Mouse (Mus musculus) gastrocnemius, adult 2 months (tissue): ENCODE results near the gene Gm20532. TPM values are rescaled to one million over a fixed set of nuclear protein-coding genes. Genes with fewer than 3 reads are reported as not detected.

ENCODE experiments used
- DNase-seq: peaks from one replicate; pipeline ENCODE4 v3.0.0; 2022
- H3K27ac ChIP-seq: fragments of 200-600 bp; 2 replicates; pipeline ENCODE4 v1.8.1; 2022; ENCODE audit warnings: mild to moderate bottlenecking
- H3K4me3 ChIP-seq: fragments of 200-600 bp; 2 replicates; pipeline ENCODE4 v1.8.1; 2022; ENCODE audit warnings: mild to moderate bottlenecking, moderate library complexity
- CTCF ChIP-seq: fragments of 200-600 bp; IDR thresholded peaks from 2 replicates; pipeline ENCODE4 v1.8.1; 2022; ENCODE audit warnings: antibody characterized with exemption, mild to moderate bottlenecking, moderate library complexity
- intact Hi-C: fragments of 180-260 bp; cut with DNase I; formaldehyde crosslinking; loops from one replicate; pipeline ENCODE4 v1.15.1; 2025
- total RNA-seq, 2 experiments: library from RNA; stranded (reverse); gene quantifications; 2 replicates each; pipeline ENCODE4 v1.2.3; 2021

Gm20532 gene
- total RNA-seq, 2 experiments from 2014 or later = not detected

GRCm38 (mm10) chr2:26593211-26594021 lies 7.0 kb downstream of the Gm20532 start:
- TF ChIP-seq CTCF = no peak
- no peak for DNase-seq
- intact Hi-C loops = loop anchor here (2.0 kb wide), 1 partner anchor 47 kb away; no protein-coding TSS in a partner anchor
- Histone ChIP-seq H3K4me3 (peak overlapping the region; percentile 86), H3K27ac (no peak overlapping the region)

- intact Hi-C loops = loop anchor here (2.0 kb wide), 1 partner anchor 47 kb away; no protein-coding TSS in a partner anchor
- H3K27ac ChIP-seq = no peak overlapping the region
Measured at GRCm38 (mm10) chr2:26594022-26594346, 7.5 kb downstream of the Gm20532 start.

DNA sequence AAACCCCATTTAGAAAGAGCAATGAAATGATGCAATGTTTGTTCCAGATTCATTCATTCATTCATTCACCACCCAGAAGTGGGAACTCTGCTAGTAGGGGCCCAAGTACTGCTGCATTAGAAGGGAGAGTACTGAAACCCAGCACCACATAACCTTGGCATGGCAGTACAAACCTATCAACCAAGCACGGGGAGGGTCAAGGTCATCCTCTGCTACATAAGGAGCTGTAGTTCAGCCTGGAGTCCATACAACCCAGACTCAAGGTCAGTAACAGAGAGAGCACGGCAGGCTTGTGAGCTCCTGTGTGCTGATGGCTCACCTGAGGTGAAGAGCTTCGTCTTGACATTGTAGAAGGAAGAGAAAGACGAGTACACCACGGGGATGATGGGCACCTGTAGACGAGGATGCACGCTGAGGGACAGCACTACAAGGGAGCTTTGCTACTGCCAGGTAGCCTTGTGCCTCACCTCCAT lies 8.1 kb downstream of the Gm20532 start:
- intact Hi-C loops = loop anchor here (2.0 kb wide), 1 partner anchor 46 kb away; no protein-coding TSS in a partner anchor
- TF ChIP-seq CTCF = no peak
- Histone ChIP-seq H3K27ac (no peak overlapping the region), H3K4me3 (no peak overlapping the region)
- no peak for DNase-seq

More at GRCm38 (mm10) chr2:26594022-26594346, 7.5 kb downstream of the Gm20532 start:
- peak; percentile 70 for TF ChIP-seq CTCF
- peak overlapping the region; percentile 17; the same call in 1 of the 2 replicates for H3K4me3 ChIP-seq
- DNase-seq = peak; percentile 64

GRCm38 (mm10) chr2:26594934-26595724 lies 8.7 kb downstream of the Gm20532 start:
- no peak for TF ChIP-seq CTCF
- no peak overlapping the region for H3K4me3 ChIP-seq
- DNase-seq = no peak
- H3K27ac ChIP-seq = no peak overlapping the region
- intact Hi-C loops = loop anchor here (2.0 kb wide), 1 partner anchor 46 kb away; no protein-coding TSS in a partner anchor

GRCm38 (mm10) chr2:26595725-26596435 lies 9.4 kb downstream of the Gm20532 start:
- no peak overlapping the region for H3K4me3 ChIP-seq
- H3K27ac ChIP-seq = no peak overlapping the region
- intact Hi-C loops = loop anchor here (2.0 kb wide), 1 partner anchor 45 kb away; no protein-coding TSS in a partner anchor
- no peak for DNase-seq
- no peak for TF ChIP-seq CTCF

GRCm38 (mm10) chr2:26596898-26597297 lies 10.5 kb downstream of the Gm20532 start:
- TF ChIP-seq CTCF = no peak
- intact Hi-C loops = no loop called here
- no peak overlapping the region for H3K4me3 ChIP-seq

DNA sequence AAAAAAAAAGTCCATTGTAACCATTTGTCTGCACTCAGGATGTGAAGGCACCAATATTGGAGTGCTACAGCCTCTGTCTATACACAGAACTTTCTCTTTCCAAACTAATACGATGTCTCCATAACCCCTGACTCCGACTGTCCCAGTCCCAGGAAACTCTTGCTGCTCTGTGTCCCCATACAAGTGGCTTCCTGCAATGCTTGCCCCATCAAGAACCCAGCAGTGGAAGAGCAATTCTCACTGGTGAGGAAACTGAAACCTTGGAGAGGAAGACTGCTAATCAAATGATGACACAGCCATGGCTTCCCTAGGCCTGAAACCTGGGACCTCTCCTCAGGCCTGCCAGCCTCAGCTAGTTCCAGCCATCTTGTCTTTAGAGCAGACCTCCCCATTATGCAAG lies 11.4 kb downstream of the Gm20532 start:
- intact Hi-C loops = no loop called here
- Histone ChIP-seq H3K4me3 (no peak overlapping the region), H3K27ac (no peak overlapping the region)
- no peak for TF ChIP-seq CTCF
- no peak for DNase-seq

More at GRCm38 (mm10) chr2:26596898-26597297, 10.5 kb downstream of the Gm20532 start:
- no peak for DNase-seq
- no peak overlapping the region for H3K27ac ChIP-seq

GRCm38 (mm10) chr2:26598462-26598861 lies 12.0 kb downstream of the Gm20532 start:
- intact Hi-C loops = no loop called here

DNA sequence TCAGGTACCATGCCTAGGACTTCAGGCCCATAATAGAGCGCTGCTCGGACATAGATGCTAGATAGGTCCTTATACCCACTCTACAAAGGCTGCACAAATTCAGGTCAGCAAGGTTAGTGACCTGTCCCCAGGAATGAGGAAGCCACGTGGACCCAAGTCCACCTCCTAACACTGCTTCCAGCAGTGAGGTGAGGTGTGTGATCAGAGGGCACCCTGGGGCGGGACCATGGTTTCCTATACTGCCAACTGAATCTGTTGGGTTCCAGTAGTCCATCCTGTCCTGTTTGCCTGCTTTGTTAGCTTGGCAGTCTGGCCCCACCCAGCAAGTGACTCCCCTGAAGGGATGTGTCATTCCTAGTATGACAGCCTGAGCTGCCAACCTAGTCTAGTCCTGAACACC lies 13.5 kb downstream of the Gm20532 start:
- intact Hi-C loops = no loop called here
- no peak overlapping the region for H3K4me3 ChIP-seq
- H3K27ac ChIP-seq = no peak overlapping the region
- TF ChIP-seq CTCF = no peak
- peak; percentile 15 for DNase-seq

More at GRCm38 (mm10) chr2:26598462-26598861, 12.0 kb downstream of the Gm20532 start:
- TF ChIP-seq CTCF = no peak
- peak; percentile 2 for DNase-seq
- H3K4me3 ChIP-seq = no peak overlapping the region
- no peak overlapping the region for H3K27ac ChIP-seq

DNA sequence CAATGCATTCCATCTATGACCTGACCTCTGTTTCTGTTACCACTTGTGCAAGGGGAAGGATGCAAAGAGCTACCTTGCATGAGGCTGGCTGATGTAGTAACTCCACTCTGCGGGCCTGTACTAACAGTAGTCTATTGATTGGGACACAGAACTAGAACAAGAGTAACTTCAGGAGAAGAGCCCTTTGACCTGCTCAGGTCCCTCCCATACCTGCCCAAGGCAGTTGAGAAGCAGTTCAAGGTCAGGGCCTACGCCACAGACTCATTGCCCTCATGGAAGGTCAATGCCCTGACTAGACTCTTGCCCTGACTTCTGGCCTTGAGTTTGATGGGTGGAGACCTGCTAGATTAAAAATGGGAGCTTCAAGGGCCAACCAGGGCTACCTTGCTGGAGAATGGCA lies 14.2 kb downstream of the Gm20532 start:
- intact Hi-C loops = no loop called here
- H3K4me3 ChIP-seq = no peak overlapping the region
- H3K27ac ChIP-seq = no peak overlapping the region
- TF ChIP-seq CTCF = no peak
- DNase-seq = peak; percentile 2

DNA sequence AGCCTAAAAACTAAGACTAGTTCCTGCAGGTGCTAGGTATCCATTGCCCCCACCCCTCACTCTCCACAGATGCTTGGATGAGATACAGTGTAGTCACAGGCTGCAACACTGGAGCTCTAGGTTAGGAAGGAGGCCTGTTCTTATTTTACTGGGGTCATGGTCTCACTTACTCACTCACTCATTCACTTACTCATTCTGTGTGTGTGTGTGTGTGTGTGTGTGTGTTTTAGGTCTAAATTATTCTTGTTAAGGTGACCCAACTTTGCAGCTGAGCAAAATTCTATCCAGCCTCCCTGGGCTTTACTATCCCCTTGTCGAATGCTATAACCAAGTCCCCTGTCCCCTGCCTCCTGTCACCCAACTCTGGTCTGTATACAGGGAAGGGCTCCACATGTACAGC lies 15.2 kb downstream of the Gm20532 start:
- intact Hi-C loops = no loop called here
- Histone ChIP-seq H3K27ac (no peak overlapping the region), H3K4me3 (no peak overlapping the region)
- TF ChIP-seq CTCF = no peak
- DNase-seq = no peak

DNA sequence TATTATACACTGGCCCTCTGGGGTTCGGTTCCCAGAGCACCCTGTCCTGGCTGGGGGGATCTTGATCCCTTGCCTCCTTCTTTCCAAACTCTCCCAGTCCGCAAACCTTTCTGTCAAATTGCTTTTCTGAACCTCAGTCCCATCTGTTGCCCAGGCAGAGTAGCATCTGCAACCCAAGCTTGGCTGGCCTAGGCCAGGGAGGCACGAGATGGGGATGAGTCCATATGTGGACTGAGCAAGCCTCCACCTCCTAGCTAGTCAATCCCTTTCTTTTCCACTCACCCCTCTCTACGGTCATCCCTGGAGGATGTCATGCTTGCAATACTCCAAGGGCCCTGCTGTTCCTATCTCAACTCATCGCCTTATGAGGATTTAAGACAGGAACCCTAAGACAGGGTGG lies 16.2 kb downstream of the Gm20532 start:
- intact Hi-C loops = no loop called here
- DNase-seq = peak; percentile 11
- H3K4me3 ChIP-seq = peak overlapping the region; percentile 87
- TF ChIP-seq CTCF = no peak
- peak overlapping the region; percentile 90; the same call in 1 of the 2 replicates for H3K27ac ChIP-seq
